Mouse (Mus musculus): ENCODE data around the gene Selenoo.

Selenoo gene

GRCm38 (mm10) chr15:89148496-89149270, 59.8 kb downstream of the Selenoo start:
- peak; percentile 28 for DNase-seq (ENCODE audit: low read depth, low spot score)

- peak; percentile 71 for DNase-seq (ENCODE audit: low read depth, low spot score)
Observed at GRCm38 (mm10) chr15:89149271-89150040, 60.6 kb downstream of the Selenoo start, which contains the start of gene Mapk11. Mapk11 (minus strand) TSS chr15:89149628.
